Comparison of ENCODE assay signal across 18 mouse cellular contexts in the genomic region with DNA sequence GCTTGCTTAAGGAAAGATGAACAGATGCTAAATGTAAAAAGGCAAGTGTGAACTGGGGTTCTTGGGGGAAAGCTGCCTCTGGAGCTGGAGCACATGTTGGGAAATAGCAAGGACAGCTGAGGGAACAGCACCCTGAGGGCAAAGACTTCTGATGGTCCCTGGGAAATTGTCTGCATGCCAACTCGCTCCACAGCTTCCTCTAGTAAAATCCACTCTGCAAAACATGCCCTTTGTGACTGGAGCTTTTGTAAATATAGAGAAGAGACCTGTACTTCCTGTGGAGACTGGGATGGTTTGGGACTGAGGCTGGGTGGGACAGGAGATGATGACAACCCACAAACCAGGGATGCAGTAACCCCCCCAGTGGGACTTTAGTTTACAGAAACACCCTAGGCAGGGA.
DNase-seq lines count a peak whose midpoint lies in the region; ATAC-seq lines count a peak whose summit lies in the region.
"Had no signal": no experiment of that assay in that cellular context is flagged by ENCODE, and none has a peak within 500 bp of the region (broad histone marks: within the 10 kb centered on the region; RNA-seq: fewer than 3 reads in every experiment).

No protein-coding gene starts in this region.

- intact Hi-C loops in gastrocnemius, postnatal 14 days (cut with DNase I; ENCODE audit: low total_unique reads) = no loop called here

- no peaks in the 10 kb centered on the region for H3K27me3 ChIP-seq in embryonic facial prominence, embryonic 11.5 days (ENCODE audit: control insufficient read depth, insufficient read depth, low read length)
- no peaks in the 10 kb centered on the region for H3K27me3 ChIP-seq in embryonic facial prominence, embryonic 10.5 days (replicated peaks; ENCODE audit: low read depth, poor library complexity, severe bottlenecking)
- H3K27me3 ChIP-seq in embryonic facial prominence, embryonic 14.5 days (replicated peaks; ENCODE audit: control insufficient read depth, insufficient read depth, low read length) = no peaks in the 10 kb centered on the region
- H3K27me3 ChIP-seq: embryonic facial prominence, embryonic 13.5 days; forebrain, embryonic 13.5 days; liver, embryonic 12.5 days; stomach, embryonic 15.5 days had no signal

- no peaks in the 10 kb centered on the region for H3K4me1 ChIP-seq in embryonic facial prominence, embryonic 11.5 days (ENCODE audit: control insufficient read depth, insufficient read depth, low read length)
- H3K4me1 ChIP-seq in embryonic facial prominence, embryonic 10.5 days = peaks cover 38% of the 10 kb centered on the region
- H3K4me1 ChIP-seq in embryonic facial prominence, embryonic 14.5 days (ENCODE audit: control insufficient read depth, insufficient read depth, low read length) = peaks cover 13% of the 10 kb centered on the region
- H3K4me1 ChIP-seq: forebrain, embryonic 13.5 days; liver, embryonic 12.5 days; stomach, embryonic 15.5 days had no signal

- no peak for ATAC-seq in embryonic facial prominence, embryonic 11.5 days (replicated peaks; ENCODE audit: insufficient number of reproducible peaks, low FRiP score, low TSS enrichment, low read depth)
- no peak for ATAC-seq in embryonic facial prominence, embryonic 14.5 days (ENCODE audit: low read depth)
- ATAC-seq: forebrain, embryonic 13.5 days; intestine, postnatal 0 days; liver, embryonic 12.5 days had no signal

- H3K27ac ChIP-seq in embryonic facial prominence, embryonic 11.5 days (replicated peaks; ENCODE audit: low read depth, low read length) = no peak overlapping the region
- no peak overlapping the region; the same call in 1 of the 2 replicates for H3K27ac ChIP-seq in embryonic facial prominence, embryonic 10.5 days (replicated peaks)
- H3K27ac ChIP-seq in embryonic facial prominence, embryonic 14.5 days (replicated peaks; ENCODE audit: low read depth, low read length) = no peak overlapping the region
- H3K27ac ChIP-seq: embryonic facial prominence, embryonic 13.5 days; forebrain, embryonic 13.5 days; hindbrain, embryonic 10.5 days; liver, embryonic 12.5 days; macrophage; stomach, embryonic 15.5 days had no signal

- no peaks in the 10 kb centered on the region for H3K36me3 ChIP-seq in embryonic facial prominence, embryonic 11.5 days (replicated peaks; ENCODE audit: control insufficient read depth, insufficient read depth, low read depth, low read length)
- H3K36me3 ChIP-seq in embryonic facial prominence, embryonic 10.5 days (replicated peaks) = no peaks in the 10 kb centered on the region
- H3K36me3 ChIP-seq in embryonic facial prominence, embryonic 14.5 days (ENCODE audit: control insufficient read depth, insufficient read depth, low read length) = no peaks in the 10 kb centered on the region
- H3K36me3 ChIP-seq: embryonic facial prominence, embryonic 13.5 days; hindbrain, embryonic 10.5 days; liver, embryonic 12.5 days; stomach, embryonic 15.5 days had no signal

- no peak overlapping the region for H3K4me2 ChIP-seq in embryonic facial prominence, embryonic 11.5 days (ENCODE audit: low read depth, low read length)
- no peak overlapping the region for H3K4me2 ChIP-seq in embryonic facial prominence, embryonic 14.5 days (ENCODE audit: low read depth, low read length)
- H3K4me2 ChIP-seq: embryonic facial prominence, embryonic 13.5 days; forebrain, embryonic 13.5 days; liver, embryonic 12.5 days; stomach, embryonic 15.5 days had no signal

- H3K9me3 ChIP-seq in embryonic facial prominence, embryonic 11.5 days (replicated peaks; ENCODE audit: control insufficient read depth, low read length) = no peaks in the 10 kb centered on the region
- H3K9me3 ChIP-seq in embryonic facial prominence, embryonic 10.5 days = no peaks in the 10 kb centered on the region
- no peaks in the 10 kb centered on the region for H3K9me3 ChIP-seq in embryonic facial prominence, embryonic 14.5 days (ENCODE audit: control insufficient read depth, low read length)
- H3K9me3 ChIP-seq: embryonic facial prominence, embryonic 13.5 days; forebrain, embryonic 13.5 days; hindbrain, embryonic 10.5 days; liver, embryonic 12.5 days; stomach, embryonic 15.5 days had no signal

- WGBS in embryonic facial prominence, embryonic 11.5 days = 25% methylated on average over 1 of the region's 1 CpGs
- 19% methylated on average over 1 of the region's 1 CpGs for WGBS in embryonic facial prominence, embryonic 10.5 days
- WGBS in embryonic facial prominence, embryonic 14.5 days = 20% methylated on average over 1 of the region's 1 CpGs

- no peak overlapping the region for H3K4me3 ChIP-seq in embryonic facial prominence, embryonic 11.5 days (ENCODE audit: low read depth, low read length)
- no peak overlapping the region for H3K4me3 ChIP-seq in embryonic facial prominence, embryonic 10.5 days
- H3K4me3 ChIP-seq in embryonic facial prominence, embryonic 14.5 days (ENCODE audit: low read depth, low read length) = no peak overlapping the region
- H3K4me3 ChIP-seq: embryonic facial prominence, embryonic 13.5 days; forebrain, embryonic 13.5 days; hindbrain, embryonic 10.5 days; liver, embryonic 12.5 days; stomach, embryonic 15.5 days had no signal

- peak; percentile 14 for DNase-seq in embryonic facial prominence, embryonic 11.5 days (ENCODE audit: low spot score)
- no peak for DNase-seq in embryonic facial prominence, embryonic 10.5 days (ENCODE audit: low spot score)
- DNase-seq in kidney, postnatal 25 days = peak; percentile 27 to 53
- DNase-seq in kidney, adult 8-10 months = no peak
- peak; percentile 50 for DNase-seq in embryonic facial prominence, embryonic 14.5 days (ENCODE audit: low spot score)
- DNase-seq in lung, postnatal 10 days = peak; percentile 83
- DNase-seq in spleen, postnatal 10 days (ENCODE audit: low spot score in 2 of 2) = no peak
- no peak for DNase-seq in gastrocnemius, postnatal 14 days
- DNase-seq: adrenal gland, postnatal 14 days; cerebellum, adult 11 months; thymus, postnatal 25 days had no signal

- no peak overlapping the region for H3K9ac ChIP-seq in embryonic facial prominence, embryonic 11.5 days (replicated peaks; ENCODE audit: low read length)
- no peak overlapping the region for H3K9ac ChIP-seq in embryonic facial prominence, embryonic 14.5 days (ENCODE audit: low read depth, low read length)
- H3K9ac ChIP-seq: embryonic facial prominence, embryonic 13.5 days; forebrain, embryonic 13.5 days; liver, embryonic 12.5 days; stomach, embryonic 15.5 days had no signal

Comparison
In these comparisons a context has a peak if more than half of its experiments do, and no peak if none do; other contexts are left out.
1. DNase-seq: peak in embryonic facial prominence, embryonic 11.5 days (single experiment), kidney, postnatal 25 days (2 of 2), embryonic facial prominence, embryonic 14.5 days (single experiment) and lung, postnatal 10 days (single experiment); none in embryonic facial prominence, embryonic 10.5 days (single experiment), kidney, adult 8-10 months (0 of 2), spleen, postnatal 10 days (0 of 2) and gastrocnemius, postnatal 14 days (single experiment).